In genomic region chr10:79746774-79747151, GRCm38 (mm10) we compare ENCODE assay signal across 8 mouse cellular contexts. TPM values are rescaled to one million over a fixed set of nuclear protein-coding genes. Genes with fewer than 3 reads are reported as not detected.
DNase-seq lines count a peak whose midpoint lies in the region; ATAC-seq and TF ChIP-seq lines count a peak whose summit lies in the region.

No protein-coding gene starts in this region.

- WGBS in heart, embryonic 12.5 days: 22% methylated on average over 6 of the region's 6 CpGs
- 24% methylated on average over 6 of the region's 6 CpGs for WGBS in hindbrain, embryonic 13.5 days

- no peak for TF ChIP-seq CTCF in MEL (IDR thresholded peaks at IDR 0.05 in 2 of 3, conservative IDR thresholded peaks at IDR 0.05 in 1 of 3; ENCODE audit: control insufficient read depth in 1 of 3, insufficient read depth in 1 of 3, low read depth in 2 of 3, low read length in 3 of 3, poor library complexity in 1 of 3, severe bottlenecking in 1 of 3)

- 0 out of 4 replicates have a peak, but pooled peaks of 1 of the 2 experiments have one; percentile 5 for TF ChIP-seq EP300 in MEL (IDR thresholded peaks at IDR 0.05; ENCODE audit: low read depth in 1 of 2, low read length in 2 of 2)

- H3K4me2 ChIP-seq in heart, embryonic 12.5 days: peak overlapping the region; percentile 63
- peak overlapping the region; percentile 64 for H3K4me2 ChIP-seq in hindbrain, embryonic 13.5 days

- no peak for TF ChIP-seq RAD21 in MEL (IDR thresholded peaks at IDR 0.05; ENCODE audit: low read depth, low read length)

- H3K9me3 ChIP-seq in heart, embryonic 12.5 days (replicated peaks): peaks cover 3% of the 10 kb centered on the region
- no peaks in the 10 kb centered on the region for H3K9me3 ChIP-seq in MEL (replicated peaks; ENCODE audit: insufficient read depth, low read length)
- H3K9me3 ChIP-seq in hindbrain, embryonic 13.5 days: no peaks in the 10 kb centered on the region
- no peaks in the 10 kb centered on the region for H3K9me3 ChIP-seq in megakaryocyte, embryonic 14.5 days

- 0 out of 2 replicates have a peak overlapping the region, but pooled peaks have one; percentile 36 for H3K9ac ChIP-seq in heart, embryonic 12.5 days
- H3K9ac ChIP-seq in MEL (ENCODE audit: control insufficient read depth, low read depth, low read length, poor library complexity, severe bottlenecking): peak overlapping the region; percentile 63
- peak overlapping the region; percentile 26; the same call in 1 of the 2 replicates for H3K9ac ChIP-seq in hindbrain, embryonic 13.5 days

- H3K4me3 ChIP-seq in heart, embryonic 12.5 days: peak overlapping the region; percentile 15; the same call in 1 of the 2 replicates
- peak overlapping the region; percentile 38 to 61 for H3K4me3 ChIP-seq in MEL (ENCODE audit: control insufficient read depth in 1 of 2, insufficient read depth in 1 of 2, low read depth in 2 of 2, low read length in 2 of 2)
- H3K4me3 ChIP-seq in hindbrain, embryonic 13.5 days: peak overlapping the region; percentile 22
- peak overlapping the region; percentile 90 for H3K4me3 ChIP-seq in megakaryocyte, embryonic 14.5 days (replicated peaks)

- peaks cover 9% of the 10 kb centered on the region for H3K79me2 ChIP-seq in MEL (ENCODE audit: control insufficient read depth, insufficient read depth, low read length, poor library complexity)

- no peak overlapping the region for H3K27ac ChIP-seq in heart, embryonic 12.5 days (ENCODE audit: poor library complexity, severe bottlenecking)
- H3K27ac ChIP-seq in MEL (ENCODE audit: control insufficient read depth, low read depth, low read length): peak overlapping the region; percentile 51
- 0 out of 2 replicates have a peak overlapping the region, but pooled peaks have one; percentile 35 for H3K27ac ChIP-seq in hindbrain, embryonic 13.5 days

- H3K36me3 ChIP-seq in heart, embryonic 12.5 days: peaks cover 28% of the 10 kb centered on the region
- peaks cover 0 to 6% of the 10 kb centered on the region in 2 experiments; a peak in 3 of 4 replicates for H3K36me3 ChIP-seq in MEL (ENCODE audit: control insufficient read depth in 1 of 2, insufficient read depth in 2 of 2, low read length in 2 of 2)
- H3K36me3 ChIP-seq in hindbrain, embryonic 13.5 days: peaks cover 28% of the 10 kb centered on the region
- H3K36me3 ChIP-seq in megakaryocyte, embryonic 14.5 days (replicated peaks; ENCODE audit: low read length): peaks cover 27% of the 10 kb centered on the region

- no peak for DNase-seq in heart, postnatal 4 days
- DNase-seq in MEL (ENCODE audit: low read depth, low spot score): no peak
- DNase-seq in adrenal gland, adult 8-10 months: no peak
- DNase-seq in layer of hippocampus, postnatal 25 days (ENCODE audit: extremely low spot score in 1 of 2, low spot score in 1 of 2): no peak
- DNase-seq in natural killer cell, adult 2 months (ENCODE audit: low spot score in 2 of 2): no peak

- TF ChIP-seq POLR2A in MEL (IDR thresholded peaks at IDR 0.05; ENCODE audit: control insufficient read depth in 1 of 2, insufficient read depth in 1 of 2, low read depth in 1 of 2, low read length in 2 of 2, poor library complexity in 1 of 2): peak in 1 of 2 experiments; percentile 21; a peak in 1 of 4 replicates

- peaks cover 12% of the 10 kb centered on the region for H3K4me1 ChIP-seq in heart, embryonic 12.5 days (replicated peaks)
- peaks cover 0 to 10% of the 10 kb centered on the region in 2 experiments; a peak in 2 of 4 replicates for H3K4me1 ChIP-seq in MEL (ENCODE audit: control insufficient read depth in 1 of 2, insufficient read depth in 2 of 2, low read length in 2 of 2)
- peaks cover 13% of the 10 kb centered on the region for H3K4me1 ChIP-seq in hindbrain, embryonic 13.5 days (replicated peaks)
- peaks cover 40% of the 10 kb centered on the region for H3K4me1 ChIP-seq in megakaryocyte, embryonic 14.5 days

- peak; percentile 55; the same call in 1 of the 2 replicates for ATAC-seq in heart, embryonic 12.5 days (ENCODE audit: insufficient number of reproducible peaks, low FRiP score)
- ATAC-seq in hindbrain, embryonic 13.5 days (ENCODE audit: low FRiP score): peak; percentile 60

- no peaks in the 10 kb centered on the region for H3K27me3 ChIP-seq in heart, embryonic 12.5 days (replicated peaks)
- H3K27me3 ChIP-seq in MEL (ENCODE audit: control insufficient read depth in 1 of 2, insufficient read depth in 2 of 2, low read length in 2 of 2): no peaks in the 10 kb centered on the region
- H3K27me3 ChIP-seq in hindbrain, embryonic 13.5 days: 0 out of 2 replicates have a peak, but pooled peaks cover 3% of the 10 kb centered on the region
- H3K27me3 ChIP-seq in megakaryocyte, embryonic 14.5 days (replicated peaks): peaks cover 8% of the 10 kb centered on the region

TF ChIP-seq in MEL, 35 proteins besides CTCF, POLR2A, EP300 and RAD21:
- peak; percentile 8; the same call in 1 of the 2 replicates for TF ChIP-seq SMC3 (IDR thresholded peaks at IDR 0.05; ENCODE audit: low read depth, low read length)
- peak; percentile 51; the same call in 1 of the 2 replicates for TF ChIP-seq MAZ (IDR thresholded peaks at IDR 0.05; ENCODE audit: low read depth, low read length)
- no peak; the same call in 1 of the 2 replicates for TF ChIP-seq ZNF384 (IDR thresholded peaks at IDR 0.05; ENCODE audit: low read depth, low read length)
- 0 out of 2 replicates have a peak, but pooled peaks have one; percentile 12 for TF ChIP-seq POLR2AphosphoS2 (IDR thresholded peaks at IDR 0.05; ENCODE audit: low read length)
- no peak for TF ChIP-seq ZMIZ1 (IDR thresholded peaks at IDR 0.05; ENCODE audit: low read depth, low read length)
- no peak for TF ChIP-seq CHD1 (IDR thresholded peaks at IDR 0.05; ENCODE audit: low read depth, low read length)
- no peak for TF ChIP-seq CHD2 (IDR thresholded peaks at IDR 0.05; ENCODE audit: low read length)

RNA-seq across cellular contexts. Expression of gene Polrmt, which starts 0.4 kb away (rescaled TPM):
- 35.4 and 35.9 TPM in 2 replicates for polyA plus RNA-seq in heart, embryonic 12.5 days (2016; fragmentation: Nextera tagmentation; extraction: Ambion mirVana)
- 10 to 100 TPM; 35.4 to 39.6 TPM for total RNA-seq in heart, postnatal 4 days (2021)
- total RNA-seq in MEL (2012; rRNA removed): 35.7 and 36.7 TPM in 2 replicates
- 10 to 100 TPM in 1 of 2 experiments, not detected in 1; 66.9 TPM for polyA plus RNA-seq in MEL (2012; ENCODE audit: insufficient read depth in 1 of 2, insufficient read length in 2 of 2, low read depth in 1 of 2, low replicate concordance in 2 of 2, missing spikeins in 1 of 2)
- 37.1 and 42.4 TPM in 2 replicates for polyA plus RNA-seq in hindbrain, embryonic 13.5 days (2015; fragmentation: Nextera tagmentation; extraction: Ambion mirVana)
- 11.1 and 25.3 TPM in 2 replicates for polyA plus RNA-seq in megakaryocyte, embryonic 14.5 days (2012; ENCODE audit: insufficient read depth, low replicate concordance)
- total RNA-seq in adrenal gland, adult 8-10 months (2022): 10 to 100 TPM; 58.5 to 79.0 (median 70.8) TPM
- total RNA-seq in layer of hippocampus, postnatal 25 days (2021): 10 to 100 TPM; 39.2 to 44.6 TPM

RNA-seq across cellular contexts. Expression of gene Fgf22, which starts 8.1 kb away (rescaled TPM):
- 0.22 and 0.38 TPM in 2 replicates for polyA plus RNA-seq in heart, embryonic 12.5 days (2016; fragmentation: Nextera tagmentation; extraction: Ambion mirVana)
- total RNA-seq in heart, postnatal 4 days (2021): not detected
- 0.15 and 0.33 TPM in 2 replicates for total RNA-seq in MEL (2012; rRNA removed)
- polyA plus RNA-seq in MEL (2012; ENCODE audit: insufficient read depth in 1 of 2, insufficient read length in 2 of 2, low read depth in 1 of 2, low replicate concordance in 2 of 2, missing spikeins in 1 of 2): under 1 TPM in 1 of 2 experiments, not detected in 1; 0.33 TPM
- 1.00 and 2.1 TPM in 2 replicates for polyA plus RNA-seq in hindbrain, embryonic 13.5 days (2015; fragmentation: Nextera tagmentation; extraction: Ambion mirVana)
- polyA plus RNA-seq in megakaryocyte, embryonic 14.5 days (2012; ENCODE audit: insufficient read depth, low replicate concordance): not detected in 2 replicates
- 1 to 10 TPM in 2 of 4 experiments, under 1 TPM in 1, not detected in 1; 0.38 to 1.2 (median 1.1) TPM for total RNA-seq in adrenal gland, adult 8-10 months (2022)
- 1 to 10 TPM; 1.0 to 1.5 TPM for total RNA-seq in layer of hippocampus, postnatal 25 days (2021)

RNA-seq across cellular contexts. Expression of gene Rnf126, which starts 20.0 kb away (rescaled TPM):
- polyA plus RNA-seq in heart, embryonic 12.5 days (2016; fragmentation: Nextera tagmentation; extraction: Ambion mirVana): 78.7 and 78.9 TPM in 2 replicates
- total RNA-seq in heart, postnatal 4 days (2021): 10 to 100 TPM; 40.3 to 45.9 TPM
- 78.8 and 84.8 TPM in 2 replicates for total RNA-seq in MEL (2012; rRNA removed)
- 100 to 1,000 TPM; 174 to 184 TPM for polyA plus RNA-seq in MEL (2012; ENCODE audit: insufficient read depth in 1 of 2, insufficient read length in 2 of 2, low read depth in 1 of 2, low replicate concordance in 2 of 2, missing spikeins in 1 of 2)
- 87.9 and 90.7 TPM in 2 replicates for polyA plus RNA-seq in hindbrain, embryonic 13.5 days (2015; fragmentation: Nextera tagmentation; extraction: Ambion mirVana)
- polyA plus RNA-seq in megakaryocyte, embryonic 14.5 days (2012; ENCODE audit: insufficient read depth, low replicate concordance): 302 and 542 TPM in 2 replicates
- total RNA-seq in adrenal gland, adult 8-10 months (2022): 10 to 100 TPM; 45.2 to 61.9 (median 50.8) TPM
- total RNA-seq in layer of hippocampus, postnatal 25 days (2021): 10 to 100 TPM; 82.7 to 92.9 TPM

RNA-seq across cellular contexts. Expression of gene Fstl3, which starts 30.3 kb away (rescaled TPM):
- 21.1 and 21.9 TPM in 2 replicates for polyA plus RNA-seq in heart, embryonic 12.5 days (2016; fragmentation: Nextera tagmentation; extraction: Ambion mirVana)
- 10 to 100 TPM; 10.3 TPM for total RNA-seq in heart, postnatal 4 days (2021)
- total RNA-seq in MEL (2012; rRNA removed): 2.2 and 4.3 TPM in 2 replicates
- 1 to 10 TPM in 1 of 2 experiments, not detected in 1; 7.1 TPM for polyA plus RNA-seq in MEL (2012; ENCODE audit: insufficient read depth in 1 of 2, insufficient read length in 2 of 2, low read depth in 1 of 2, low replicate concordance in 2 of 2, missing spikeins in 1 of 2)
- 1.3 and 1.4 TPM in 2 replicates for polyA plus RNA-seq in hindbrain, embryonic 13.5 days (2015; fragmentation: Nextera tagmentation; extraction: Ambion mirVana)
- polyA plus RNA-seq in megakaryocyte, embryonic 14.5 days (2012; ENCODE audit: insufficient read depth, low replicate concordance): 1.6 TPM in 1 of 2 replicates, not detected in the other
- total RNA-seq in adrenal gland, adult 8-10 months (2022): 10 to 100 TPM in 2 of 4 experiments, 1 to 10 TPM in 2; 8.8 to 55.0 (median 26.2) TPM
- 1 to 10 TPM; 1.2 to 2.1 TPM for total RNA-seq in layer of hippocampus, postnatal 25 days (2021)

RNA-seq across cellular contexts. Expression of gene Hcn2, which starts 30.3 kb away (rescaled TPM):
- polyA plus RNA-seq in heart, embryonic 12.5 days (2016; fragmentation: Nextera tagmentation; extraction: Ambion mirVana): not detected in 2 replicates
- 1 to 10 TPM; 7.6 to 9.5 TPM for total RNA-seq in heart, postnatal 4 days (2021)
- total RNA-seq in MEL (2012; rRNA removed): 0.42 and 0.59 TPM in 2 replicates
- polyA plus RNA-seq in MEL (2012; ENCODE audit: insufficient read depth in 1 of 2, insufficient read length in 2 of 2, low read depth in 1 of 2, low replicate concordance in 2 of 2, missing spikeins in 1 of 2): 1 to 10 TPM in 1 of 2 experiments, not detected in 1; 1.6 TPM
- 0.43 and 0.64 TPM in 2 replicates for polyA plus RNA-seq in hindbrain, embryonic 13.5 days (2015; fragmentation: Nextera tagmentation; extraction: Ambion mirVana)
- polyA plus RNA-seq in megakaryocyte, embryonic 14.5 days (2012; ENCODE audit: insufficient read depth, low replicate concordance): 1.5 and 1.8 TPM in 2 replicates
- total RNA-seq in adrenal gland, adult 8-10 months (2022): 10 to 100 TPM in 2 of 4 experiments, 1 to 10 TPM in 2; 8.1 to 10.9 (median 10.3) TPM
- 100 to 1,000 TPM; 108 to 110 TPM for total RNA-seq in layer of hippocampus, postnatal 25 days (2021)

Comparison
In these comparisons a context has a peak if more than half of its experiments do, and no peak if none do; other contexts are left out.
1. H3K4me3 ChIP-seq: peak in every context shown above with its lines; median percentile 90 in megakaryocyte, embryonic 14.5 days; 50 in MEL; 22 in hindbrain, embryonic 13.5 days; 15 in heart, embryonic 12.5 days.